Mouse (Mus musculus) CH12.LX (cell line): ENCODE measurements around the gene 5730522E02Rik.

ENCODE experiments used
- CTCF ChIP-seq, 2 experiments: IDR thresholded peaks in 1 of 2; conservative IDR thresholded peaks in 1 of 2; 2 replicates each; pipeline ENCODE4 v1.5.1; 2011 to 2012; ENCODE audit warnings: low read depth in 2 of 2, low read length in 2 of 2, improper control_type of control experiment in 1 of 2, inconsistent platforms in 1 of 2, mild to moderate bottlenecking in 1 of 2, moderate library complexity in 1 of 2
- POLR2A ChIP-seq: IDR thresholded peaks from 2 replicates; pipeline ENCODE4 v1.6.1; 2011; ENCODE audit warnings: low read depth, mild to moderate bottlenecking, improper control_type of control experiment, low read length
- UBTF ChIP-seq: IDR thresholded peaks from 2 replicates; pipeline ENCODE4 v1.6.1; 2012; ENCODE audit warnings: low read depth, mild to moderate bottlenecking, inconsistent platforms, low read length, improper control_type of control experiment, moderate library complexity
- ZNF384 ChIP-seq: IDR thresholded peaks from 2 replicates; pipeline ENCODE4 v1.6.1; 2012; ENCODE audit warnings: low read depth, low read length, improper control_type of control experiment, inconsistent platforms

DNA sequence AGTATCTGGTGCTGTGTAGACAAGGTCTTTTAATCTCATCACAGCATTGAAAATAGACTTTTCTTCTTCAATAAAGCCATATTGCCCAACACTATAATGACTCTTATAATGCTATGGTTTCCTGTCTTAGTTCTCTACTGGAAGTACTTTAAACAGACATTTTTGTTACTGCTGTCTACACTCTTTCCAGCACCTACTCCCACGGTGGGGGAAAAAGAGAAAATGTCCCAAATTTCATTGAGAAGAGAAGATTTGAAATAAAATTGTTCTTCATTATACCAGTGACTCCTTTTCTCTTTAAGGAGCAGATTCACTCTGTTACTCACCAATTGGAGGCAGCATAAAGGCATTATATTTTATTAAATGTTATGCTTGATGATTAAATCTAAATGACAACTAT lies 72.5 kb downstream of the 5730522E02Rik start:
- TF ChIP-seq POLR2A (no peak), CTCF (conservative IDR thresholded peaks at IDR 0.05 in 1 of 2, IDR thresholded peaks at IDR 0.05 in 1 of 2; ENCODE audit: low read depth in 2 of 2, low read length in 2 of 2) (no peak), UBTF (no peak), ZNF384 (no peak)
